8 mouse cellular contexts compared by ENCODE assay signal in the genomic region with DNA sequence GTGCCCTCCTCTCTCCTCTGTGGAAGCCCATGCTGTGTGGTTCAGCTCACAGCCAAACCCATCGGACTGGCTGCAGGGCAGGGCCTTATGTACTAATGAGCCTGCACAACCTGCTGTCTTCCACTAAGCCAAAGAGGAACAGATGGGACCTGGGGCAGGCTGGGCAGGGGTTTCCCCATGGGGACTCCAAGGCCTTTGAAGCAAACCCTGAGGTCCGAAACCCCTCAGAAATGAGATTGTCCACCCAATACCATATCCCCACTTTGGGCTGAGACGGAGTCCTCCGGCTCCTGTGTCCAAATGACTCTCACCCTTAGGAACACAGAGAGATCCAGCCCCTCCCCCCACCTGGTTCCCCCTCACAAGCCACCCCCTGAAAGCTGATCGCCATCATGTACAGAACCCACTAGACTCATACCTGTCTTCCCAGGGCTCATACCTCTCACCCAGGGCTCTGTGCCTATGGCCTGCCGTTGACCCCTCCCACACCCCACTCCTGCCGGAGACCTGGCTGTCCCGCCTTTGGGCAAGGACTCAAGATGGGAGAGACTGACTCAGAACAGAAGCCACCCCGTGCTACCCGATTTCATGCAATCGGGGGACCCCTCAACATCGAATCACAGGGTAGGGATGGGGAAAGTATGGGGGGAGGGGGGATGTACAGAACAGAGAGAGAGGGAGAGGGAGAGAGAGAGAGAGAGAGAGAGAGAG. TPM values are rescaled to one million over a fixed set of nuclear protein-coding genes. Genes with fewer than 3 reads are reported as not detected.
DNase-seq lines count a peak whose midpoint lies in the region; ATAC-seq and TF ChIP-seq lines count a peak whose summit lies in the region.

No protein-coding gene starts in this region.

- 13% methylated on average over 12 of the region's 12 CpGs for WGBS in heart, embryonic 12.5 days
- 16% methylated on average over 12 of the region's 12 CpGs for WGBS in liver, embryonic 11.5 days
- WGBS in olfactory bulb, adult 2 months: 12% methylated on average over 12 of the region's 12 CpGs

- peak; percentile 21 for DNase-seq in right cerebral cortex, adult 18-20 months
- no peak for DNase-seq in right cerebral cortex, postnatal 36 days (ENCODE audit: low spot score in 2 of 2)
- DNase-seq in cerebellum, postnatal 10 days: peak; percentile 88 to 91
- no peak for DNase-seq in liver, embryonic 11.5 days (ENCODE audit: low spot score)
- DNase-seq in layer of hippocampus, adult 9-11 months: no peak
- DNase-seq in urinary bladder, postnatal 36 days (ENCODE audit: low spot score in 2 of 2): no peak

- peak overlapping the region; percentile 98 for H3K9ac ChIP-seq in heart, embryonic 12.5 days
- peak overlapping the region; percentile 72 for H3K9ac ChIP-seq in liver, embryonic 11.5 days (ENCODE audit: low read depth, low read length)

- no peaks in the 10 kb centered on the region; the same call in 1 of the 2 replicates for H3K27me3 ChIP-seq in heart, embryonic 12.5 days (replicated peaks)
- peaks cover 37% of the 10 kb centered on the region for H3K27me3 ChIP-seq in liver, embryonic 11.5 days (replicated peaks; ENCODE audit: control insufficient read depth, insufficient read depth, low read length)

- peak; percentile 53 for ATAC-seq in heart, embryonic 12.5 days (ENCODE audit: insufficient number of reproducible peaks, low FRiP score)
- no peak for ATAC-seq in liver, embryonic 11.5 days (replicated peaks; ENCODE audit: low FRiP score)

- H3K4me2 ChIP-seq in heart, embryonic 12.5 days: peak overlapping the region; percentile 77
- H3K4me2 ChIP-seq in liver, embryonic 11.5 days: peak overlapping the region; percentile 61

- no peak for TF ChIP-seq CTCF in olfactory bulb, adult 2 months (IDR thresholded peaks at IDR 0.05; ENCODE audit: insufficient read depth, low read depth, low read length)

- H3K4me1 ChIP-seq in heart, embryonic 12.5 days (replicated peaks): peaks cover 35% of the 10 kb centered on the region
- peaks cover 4% of the 10 kb centered on the region for H3K4me1 ChIP-seq in liver, embryonic 11.5 days (replicated peaks; ENCODE audit: control insufficient read depth, insufficient read depth, low read length)
- peaks cover 32% of the 10 kb centered on the region for H3K4me1 ChIP-seq in olfactory bulb, adult 2 months (ENCODE audit: control insufficient read depth, insufficient read depth, low read length)

- TF ChIP-seq POLR2A in olfactory bulb, adult 2 months (IDR thresholded peaks at IDR 0.05; ENCODE audit: insufficient read depth, low read depth, low read length): no peak

- peaks cover 2% of the 10 kb centered on the region; the same call in 1 of the 2 replicates for H3K9me3 ChIP-seq in heart, embryonic 12.5 days (replicated peaks)
- no peaks in the 10 kb centered on the region for H3K9me3 ChIP-seq in liver, embryonic 11.5 days (ENCODE audit: control insufficient read depth, low read length)

- peaks cover 14% of the 10 kb centered on the region; the same call in 1 of the 2 replicates for H3K36me3 ChIP-seq in heart, embryonic 12.5 days
- no peaks in the 10 kb centered on the region for H3K36me3 ChIP-seq in liver, embryonic 11.5 days (ENCODE audit: control insufficient read depth, insufficient read depth, low read length)

- H3K4me3 ChIP-seq in heart, embryonic 12.5 days: peak overlapping the region; percentile 93
- peak overlapping the region; percentile 60 for H3K4me3 ChIP-seq in liver, embryonic 11.5 days (ENCODE audit: low read depth, low read length)
- peak overlapping the region; percentile 67 for H3K4me3 ChIP-seq in olfactory bulb, adult 2 months (ENCODE audit: insufficient read depth, low read depth, low read length)

- peak overlapping the region; percentile 83 for H3K27ac ChIP-seq in heart, embryonic 12.5 days (ENCODE audit: poor library complexity, severe bottlenecking)
- H3K27ac ChIP-seq in liver, embryonic 11.5 days (ENCODE audit: low read depth, low read length): no peak overlapping the region; the same call in 1 of the 2 replicates
- H3K27ac ChIP-seq in olfactory bulb, adult 2 months (ENCODE audit: insufficient read depth, low read depth, low read length): 0 out of 2 replicates have a peak overlapping the region, but pooled peaks have one; percentile 1

RNA-seq across cellular contexts. Expression of a gene that starts 17.9 kb away (rescaled TPM):
- 20.1 and 21.0 TPM in 2 replicates for polyA plus RNA-seq in heart, embryonic 12.5 days (2016; fragmentation: Nextera tagmentation; extraction: Ambion mirVana)
- 5.0 and 6.7 TPM in 2 replicates for polyA plus RNA-seq in liver, embryonic 11.5 days (2014; fragmentation: Nextera tagmentation; extraction: Ambion mirVana)
- not detected in 2 replicates for polyA plus RNA-seq in olfactory bulb, adult 2 months (2012; ENCODE audit: insufficient read depth, insufficient read length, low replicate concordance, missing spikeins)

RNA-seq across cellular contexts. Expression of a gene that starts 52.5 kb away (rescaled TPM):
- polyA plus RNA-seq in heart, embryonic 12.5 days (2016; fragmentation: Nextera tagmentation; extraction: Ambion mirVana): 38.5 and 40.6 TPM in 2 replicates
- polyA plus RNA-seq in liver, embryonic 11.5 days (2014; fragmentation: Nextera tagmentation; extraction: Ambion mirVana): 66.7 and 74.5 TPM in 2 replicates
- polyA plus RNA-seq in olfactory bulb, adult 2 months (2012; ENCODE audit: insufficient read depth, insufficient read length, low replicate concordance, missing spikeins): not detected in 2 replicates

Comparison
In these comparisons a context has a peak if more than half of its experiments do, and no peak if none do; other contexts are left out.
1. DNase-seq: peak in right cerebral cortex, adult 18-20 months (single experiment) and cerebellum, postnatal 10 days (2 of 2); none in right cerebral cortex, postnatal 36 days (0 of 2), liver, embryonic 11.5 days (single experiment), layer of hippocampus, adult 9-11 months (single experiment) and urinary bladder, postnatal 36 days (0 of 2).
2. Peak in every context shown above with its lines, with median percentiles within 50 percentile points of each other: H3K4me3 ChIP-seq.